Mouse (Mus musculus) hindbrain, embryonic 14.5 days (tissue): Measurements from ENCODE around the gene Slc6a17. TPM values are rescaled to one million over a fixed set of nuclear protein-coding genes. Genes with fewer than 3 reads are reported as not detected.

Experiments
- ATAC-seq: fragments of 200-750 bp; cut with Nextera tagmentation; 2 replicates; pipeline ENCODE4 v1.8.0; 2017; ENCODE audit warnings: moderate number of reproducible peaks, mild to moderate bottlenecking, moderate TSS enrichment, moderate library complexity; ENCODE audit not compliant: low FRiP score
- DNase-seq: peaks from one replicate; pipeline ENCODE4 v3.0.0-alpha.2; 2015; ENCODE audit warnings: low spot score
- H3K27ac ChIP-seq: fragments of 300-500 bp; sonication (generic); 2 replicates; pipeline ENCODE4 v1.5.1; 2014; ENCODE audit warnings: mild to moderate bottlenecking, moderate library complexity
- H3K27me3 ChIP-seq: fragments of 300-500 bp; sonication (generic); 2 replicates; pipeline ENCODE4 v1.6.1; 2014; ENCODE audit warnings: mild to moderate bottlenecking, low read length, mixed read lengths; ENCODE audit not compliant: control insufficient read depth, insufficient read depth
- H3K36me3 ChIP-seq: fragments of 300-500 bp; sonication (generic); replicated peaks from 2 replicates; pipeline ENCODE4 v1.6.1; 2014; ENCODE audit not compliant: control insufficient read depth, insufficient read depth
- H3K4me1 ChIP-seq: fragments of 300-500 bp; sonication (generic); replicated peaks from 2 replicates; pipeline ENCODE4 v1.6.1; 2014; ENCODE audit warnings: antibody characterized with exemption, low read length, mixed read lengths; ENCODE audit not compliant: control insufficient read depth, insufficient read depth
- H3K4me2 ChIP-seq: fragments of 300-500 bp; sonication (generic); replicated peaks from 2 replicates; pipeline ENCODE4 v1.6.1; 2014; ENCODE audit warnings: mild to moderate bottlenecking, moderate library complexity
- H3K4me3 ChIP-seq: fragments of 300-500 bp; sonication (generic); replicated peaks from 2 replicates; pipeline ENCODE4 v1.5.1; 2014; ENCODE audit warnings: mild to moderate bottlenecking, low read length
- H3K9ac ChIP-seq: fragments of 300-500 bp; sonication (generic); 2 replicates; pipeline ENCODE4 v1.6.1; 2014
- H3K9me3 ChIP-seq: fragments of 300-500 bp; sonication (generic); 2 replicates; pipeline ENCODE4 v1.6.1; 2016; ENCODE audit warnings: low read length; ENCODE audit not compliant: control insufficient read depth
- WGBS: fragments of 180-500 bp; shearing (Covaris S2); extraction: QIAGEN DNeasy Blood & Tissue Kit; methylation state at CpG from one replicate; pipeline ENCODE4 v1.1.7; 2014; 5-methylcytosine and 5-hydroxymethylcytosine counted together
- polyA plus RNA-seq: library from polyadenylated mRNA; unstranded; fragments of >200 nt; fragmentation: Nextera tagmentation; extraction: Ambion mirVana; gene quantifications from 2 replicates; pipeline ENCODE4 v1.2.1, GENCODE M21; 2014

Gene Slc6a17
- polyA plus RNA-seq, 1 experiment from 2014 or later, result 15.5 TPM

GRCm38 (mm10) chr3:107459196-107459772 is 58.5 kb downstream of the Slc6a17 start, which contains the start of gene Kcnc4:
TSS of gene Kcnc4 (minus strand) at chr3:107459552.
- H3K4me2 ChIP-seq, result peak within 1 kb of the TSS; percentile 99
- no peak within 1 kb of the TSS for H3K27ac ChIP-seq
- no peak for DNase-seq
- peaks cover 7% of the 10 kb centered on the region; the same call in 1 of the 2 replicates for H3K4me1 ChIP-seq
- under 1% methylated on average over 65 of the region's 68 CpGs for WGBS
- peaks cover 81% of the 10 kb centered on the region for H3K27me3 ChIP-seq
- H3K9ac ChIP-seq, result peak within 1 kb of the TSS; percentile 80
- no peaks in the 10 kb centered on the region for H3K9me3 ChIP-seq
- H3K36me3 ChIP-seq, result no peaks in the 10 kb centered on the region
- peak within 1 kb of the TSS; percentile 67 for H3K4me3 ChIP-seq
- peak; percentile 39 for ATAC-seq

GRCm38 (mm10) chr3:107458528-107459195 is 59.2 kb downstream of the Slc6a17 start:
- peak overlapping the region; percentile 67 for H3K4me3 ChIP-seq
- peak overlapping the region; percentile 80 for H3K9ac ChIP-seq
- H3K27me3 ChIP-seq, result peaks cover 81% of the 10 kb centered on the region
- under 1% methylated on average over 51 of the region's 51 CpGs for WGBS
- DNase-seq, result no peak
- no peak overlapping the region for H3K27ac ChIP-seq
- H3K36me3 ChIP-seq, result no peaks in the 10 kb centered on the region
- H3K4me1 ChIP-seq, result peaks cover 7% of the 10 kb centered on the region; the same call in 1 of the 2 replicates
- ATAC-seq, result no peak
- peak overlapping the region; percentile 99 for H3K4me2 ChIP-seq
- no peaks in the 10 kb centered on the region for H3K9me3 ChIP-seq

- no peak for DNase-seq
- Histone ChIP-seq H3K9me3 (no peaks in the 10 kb centered on the region), H3K9ac (peak overlapping the region; percentile 80), H3K27me3 (peaks cover 79% of the 10 kb centered on the region), H3K4me1 (peaks cover 7% of the 10 kb centered on the region; the same call in 1 of the 2 replicates), H3K27ac (no peak overlapping the region), H3K4me2 (peak overlapping the region; percentile 99), H3K36me3 (no peaks in the 10 kb centered on the region), H3K4me3 (peak overlapping the region; percentile 67)
- ATAC-seq, result no peak
- WGBS, result 5% methylated on average over 23 of the region's 23 CpGs
These were observed 59.7 kb downstream of the Slc6a17 start for GRCm38 (mm10) chr3:107458104-107458503.

- Histone ChIP-seq H3K9me3 (no peaks in the 10 kb centered on the region), H3K4me1 (peaks cover 7% of the 10 kb centered on the region; the same call in 1 of the 2 replicates), H3K4me3 (no peak overlapping the region), H3K27me3 (peaks cover 41% of the 10 kb centered on the region), H3K27ac (no peak overlapping the region), H3K4me2 (no peak overlapping the region), H3K36me3 (no peaks in the 10 kb centered on the region), H3K9ac (no peak overlapping the region)
- DNase-seq, result no peak
- 83% methylated on average over 4 of the region's 4 CpGs for WGBS
- ATAC-seq, result no peak
These were observed 63.5 kb downstream of the Slc6a17 start for GRCm38 (mm10) chr3:107454280-107454679.

- no peaks in the 10 kb centered on the region for H3K4me1 ChIP-seq
- H3K27ac ChIP-seq, result no peak overlapping the region
- H3K4me2 ChIP-seq, result no peak overlapping the region
- H3K9me3 ChIP-seq, result no peaks in the 10 kb centered on the region
- H3K4me3 ChIP-seq, result no peak overlapping the region
- ATAC-seq (no peak), DNase-seq (no peak)
- whole genome bisulfite sequencing, result 72% methylated on average over 3 of the region's 3 CpGs
- H3K36me3 ChIP-seq, result no peaks in the 10 kb centered on the region
- H3K27me3 ChIP-seq, result no peaks in the 10 kb centered on the region
- no peak overlapping the region for H3K9ac ChIP-seq
These were observed 71.0 kb downstream of the Slc6a17 start for GRCm38 (mm10) chr3:107446822-107447221.

GRCm38 (mm10) chr3:107443866-107444265 is 74.0 kb downstream of the Slc6a17 start:
- ATAC-seq, result no peak
- no peak for DNase-seq
- H3K36me3 ChIP-seq, result no peaks in the 10 kb centered on the region
- no peak overlapping the region for H3K4me3 ChIP-seq
- WGBS, result 75% methylated on average over 5 of the region's 5 CpGs
- H3K4me2 ChIP-seq, result no peak overlapping the region
- no peaks in the 10 kb centered on the region for H3K27me3 ChIP-seq
- no peaks in the 10 kb centered on the region for H3K4me1 ChIP-seq
- H3K27ac ChIP-seq, result no peak overlapping the region
- H3K9me3 ChIP-seq, result no peaks in the 10 kb centered on the region
- H3K9ac ChIP-seq, result no peak overlapping the region

- H3K9ac ChIP-seq, result no peak overlapping the region
- no peaks in the 10 kb centered on the region for H3K4me1 ChIP-seq
- no peak overlapping the region for H3K4me3 ChIP-seq
- H3K27me3 ChIP-seq, result no peaks in the 10 kb centered on the region
- no peaks in the 10 kb centered on the region for H3K9me3 ChIP-seq
- whole genome bisulfite sequencing, result 84% methylated on average over 11 of the region's 11 CpGs
- no peaks in the 10 kb centered on the region for H3K36me3 ChIP-seq
- ATAC-seq (no peak), DNase-seq (no peak)
- no peak overlapping the region for H3K27ac ChIP-seq
- H3K4me2 ChIP-seq, result no peak overlapping the region
These were observed 75.6 kb downstream of the Slc6a17 start for GRCm38 (mm10) chr3:107442191-107442590.

- Histone ChIP-seq H3K36me3 (no peaks in the 10 kb centered on the region), H3K9ac (no peak overlapping the region), H3K4me2 (no peak overlapping the region), H3K27ac (no peak overlapping the region), H3K4me1 (no peaks in the 10 kb centered on the region; the same call in 1 of the 2 replicates), H3K9me3 (no peaks in the 10 kb centered on the region), H3K27me3 (no peaks in the 10 kb centered on the region), H3K4me3 (no peak overlapping the region)
- ATAC-seq, result no peak
- DNase-seq, result no peak
- 75% methylated on average over 8 of the region's 8 CpGs for WGBS
These were observed 76.5 kb downstream of the Slc6a17 start for GRCm38 (mm10) chr3:107441306-107441705.

GRCm38 (mm10) chr3:107439280-107439679 is 78.5 kb downstream of the Slc6a17 start:
- DNase-seq, result no peak
- no peak overlapping the region for H3K4me2 ChIP-seq
- 90% methylated on average over 11 of the region's 11 CpGs for WGBS
- H3K27ac ChIP-seq, result no peak overlapping the region
- no peak overlapping the region for H3K9ac ChIP-seq
- no peaks in the 10 kb centered on the region for H3K27me3 ChIP-seq
- no peak for ATAC-seq
- H3K4me3 ChIP-seq, result no peak overlapping the region
- H3K9me3 ChIP-seq, result no peaks in the 10 kb centered on the region
- no peaks in the 10 kb centered on the region for H3K36me3 ChIP-seq
- peaks cover 5% of the 10 kb centered on the region; the same call in 1 of the 2 replicates for H3K4me1 ChIP-seq
